Mouse (Mus musculus) kidney, adult 2 months (tissue): ENCODE measurements around the gene Crip1.

Experiments
- CTCF ChIP-seq: fragments of 200-500 bp; conservative IDR thresholded peaks from 2 replicates; pipeline ENCODE4 v1.5.1; 2011; ENCODE audit warnings: low read depth, mild to moderate bottlenecking, control low read depth, low read length, moderate library complexity, mixed read lengths; ENCODE audit not compliant: insufficient read depth, insufficient read length
- POLR2A ChIP-seq: fragments of 200-500 bp; IDR thresholded peaks from one replicate; pipeline ENCODE4 v1.6.1; 2011; ENCODE audit warnings: low read depth, low read length, control low read depth

GRCm38 (mm10) chr12:113145591-113145990 is 525 bp upstream of the Crip1 start:
- TF ChIP-seq CTCF, result no peak
- TF ChIP-seq POLR2A, result no peak
